Mouse (Mus musculus) 3T3-L1 (cell line): ENCODE data around the gene Hivep3.
A peak's percentile ranks its signal among the peaks of the same experiment; 100 is the strongest.

Experiments
- DNase-seq: peaks from one replicate; pipeline ENCODE4 v3.0.0-alpha.2; 2015; ENCODE audit warnings: low read depth, low spot score

Hivep3 gene

GRCm38 (mm10) chr4:120145931-120146330 is 412.3 kb downstream of the Hivep3 start:
- DNase-seq = peak; percentile 38

GRCm38 (mm10) chr4:120148291-120149141 is 414.9 kb downstream of the Hivep3 start:
- DNase-seq = no peak

- DNase-seq = no peak
Observed at GRCm38 (mm10) chr4:120149142-120149524, 415.5 kb downstream of the Hivep3 start.

GRCm38 (mm10) chr4:120150345-120150920 is 416.8 kb downstream of the Hivep3 start:
- no peak for DNase-seq

- DNase-seq = peak; percentile 59
Observed at GRCm38 (mm10) chr4:120151906-120152305, 418.3 kb downstream of the Hivep3 start.

- no peak for DNase-seq
Observed at GRCm38 (mm10) chr4:120152648-120153047, 419.1 kb downstream of the Hivep3 start.

- DNase-seq = no peak
Observed at GRCm38 (mm10) chr4:120153736-120154135, 420.2 kb downstream of the Hivep3 start.

- no peak for DNase-seq
Observed at GRCm38 (mm10) chr4:120158714-120159310, 425.2 kb downstream of the Hivep3 start.

GRCm38 (mm10) chr4:120161166-120161949 is 427.8 kb downstream of the Hivep3 start, which contains the start of gene Edn2:
TSS of gene Edn2 (plus strand) at chr4:120161206.
- no peak for DNase-seq

GRCm38 (mm10) chr4:120162586-120162985 is 429.0 kb downstream of the Hivep3 start:
- no peak for DNase-seq

- DNase-seq = no peak
Observed at GRCm38 (mm10) chr4:120163242-120163641, 429.7 kb downstream of the Hivep3 start.

GRCm38 (mm10) chr4:120164316-120164715 is 430.7 kb downstream of the Hivep3 start:
- DNase-seq = no peak

GRCm38 (mm10) chr4:120167778-120168177 is 434.2 kb downstream of the Hivep3 start:
- no peak for DNase-seq

GRCm38 (mm10) chr4:120168346-120168745 is 434.8 kb downstream of the Hivep3 start:
- no peak for DNase-seq

- DNase-seq = peak; percentile 58
Observed at GRCm38 (mm10) chr4:120170387-120170936, 436.9 kb downstream of the Hivep3 start.

- peak; percentile 46 for DNase-seq
Observed at GRCm38 (mm10) chr4:120172050-120172684, 438.6 kb downstream of the Hivep3 start.

- no peak for DNase-seq
Observed at GRCm38 (mm10) chr4:120179123-120179522, 445.5 kb downstream of the Hivep3 start.

- DNase-seq = no peak
Observed at GRCm38 (mm10) chr4:120180535-120180934, 447.0 kb downstream of the Hivep3 start.

- no peak for DNase-seq
Observed at GRCm38 (mm10) chr4:120184374-120184991, 450.9 kb downstream of the Hivep3 start.

GRCm38 (mm10) chr4:120186441-120186840 is 452.9 kb downstream of the Hivep3 start:
- no peak for DNase-seq
